Mouse (Mus musculus) heart, adult 2 months (tissue): ENCODE measurements around the gene Ube2ql1.

Source experiments
- CTCF ChIP-seq: fragments of 200-600 bp; IDR thresholded peaks from 2 replicates; pipeline ENCODE4 v1.8.1; 2022; ENCODE audit warnings: antibody characterized with exemption, mild to moderate bottlenecking, moderate library complexity
- EP300 ChIP-seq: fragments of 200-500 bp; IDR thresholded peaks from 2 replicates; pipeline ENCODE4 v1.6.1; 2011; ENCODE audit warnings: low read depth, low read length, control low read depth; ENCODE audit not compliant: insufficient read depth
- POLR2A ChIP-seq: fragments of 200-500 bp; IDR thresholded peaks from 2 replicates; pipeline ENCODE4 v1.6.1; 2011; ENCODE audit warnings: mild to moderate bottlenecking, low read depth, low read length, control low read depth; ENCODE audit not compliant: insufficient read depth

DNA sequence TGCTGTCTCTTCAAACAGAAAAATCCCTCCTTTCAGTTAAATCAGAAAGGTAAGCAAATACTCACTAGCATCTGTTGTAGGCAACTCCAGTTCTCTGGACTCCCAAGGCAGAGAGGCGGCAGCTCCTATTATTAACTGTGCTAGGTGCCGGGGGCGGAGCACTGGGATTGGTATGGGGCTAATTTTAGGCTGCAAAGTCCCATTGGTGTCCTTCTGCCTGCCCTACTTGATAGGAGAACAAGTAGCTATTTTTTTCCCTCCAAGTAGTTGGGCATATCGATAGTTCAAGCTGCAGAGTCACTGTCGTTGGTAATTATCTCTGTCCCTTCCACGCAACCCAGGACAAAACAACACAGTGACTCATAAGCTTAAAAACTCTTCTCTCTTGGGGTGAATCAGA is 7.1 kb downstream of the Ube2ql1 start:
- no peak for TF ChIP-seq CTCF
- TF ChIP-seq POLR2A, result peak; percentile 44; the same call in 1 of the 2 replicates
- no peak for TF ChIP-seq EP300
